Mouse (Mus musculus) stomach, embryonic 16.5 days (tissue): ENCODE results near the gene Ppfia4. TPM values are rescaled to one million over a fixed set of nuclear protein-coding genes. Genes with fewer than 3 reads are reported as not detected.

ENCODE experiments used
- ATAC-seq: fragments of 200-750 bp; cut with Nextera tagmentation; 2 replicates; pipeline ENCODE4 v1.8.0; 2017; ENCODE audit warnings: moderate number of reproducible peaks, moderate TSS enrichment; ENCODE audit not compliant: insufficient read depth, low FRiP score
- H3K27ac ChIP-seq: fragments of 300-500 bp; sonication (generic); 2 replicates; pipeline ENCODE4 v1.5.1; 2014; ENCODE audit warnings: low read length
- H3K27me3 ChIP-seq: fragments of 300-500 bp; sonication (generic); 2 replicates; pipeline ENCODE4 v1.6.1; 2014; ENCODE audit warnings: low read length, control low read depth, mixed read lengths; ENCODE audit not compliant: control insufficient read depth, insufficient read depth
- H3K36me3 ChIP-seq: fragments of 300-500 bp; sonication (generic); 2 replicates; pipeline ENCODE4 v1.6.1; 2014; ENCODE audit warnings: low read length; ENCODE audit not compliant: control insufficient read depth, insufficient read depth
- H3K4me1 ChIP-seq: fragments of 300-500 bp; sonication (generic); 2 replicates; pipeline ENCODE4 v1.6.1; 2014; ENCODE audit warnings: low read length, control low read depth, mixed read lengths; ENCODE audit not compliant: control insufficient read depth, insufficient read depth
- H3K4me2 ChIP-seq: fragments of 300-500 bp; sonication (generic); 2 replicates; pipeline ENCODE4 v1.6.1; 2014; ENCODE audit warnings: low read depth, low read length, mixed read lengths
- H3K4me3 ChIP-seq: fragments of 300-500 bp; sonication (generic); replicated peaks from 2 replicates; pipeline ENCODE4 v1.5.1; 2014; ENCODE audit warnings: mild to moderate bottlenecking, low read length
- H3K9ac ChIP-seq: fragments of 300-500 bp; sonication (generic); 2 replicates; pipeline ENCODE4 v1.6.1; 2014; ENCODE audit warnings: low read length
- H3K9me3 ChIP-seq: fragments of 300-500 bp; sonication (generic); replicated peaks from 2 replicates; pipeline ENCODE4 v1.6.1; 2016; ENCODE audit warnings: low read length, control low read depth; ENCODE audit not compliant: control insufficient read depth
- WGBS: fragments of 180-500 bp; shearing (Covaris S2); extraction: QIAGEN DNeasy Blood & Tissue Kit; methylation state at CpG from one replicate; pipeline ENCODE4 v1.1.7; 2014; 5-methylcytosine and 5-hydroxymethylcytosine counted together
- polyA plus RNA-seq: library from polyadenylated mRNA; unstranded; fragments of >200 nt; fragmentation: Nextera tagmentation; extraction: Ambion mirVana; gene quantifications from 2 replicates; pipeline ENCODE4 v1.2.1, GENCODE M21; 2015

Ppfia4 gene
- polyA plus RNA-seq, 1 experiment from 2014 or later, result 6.8 TPM

DNA sequence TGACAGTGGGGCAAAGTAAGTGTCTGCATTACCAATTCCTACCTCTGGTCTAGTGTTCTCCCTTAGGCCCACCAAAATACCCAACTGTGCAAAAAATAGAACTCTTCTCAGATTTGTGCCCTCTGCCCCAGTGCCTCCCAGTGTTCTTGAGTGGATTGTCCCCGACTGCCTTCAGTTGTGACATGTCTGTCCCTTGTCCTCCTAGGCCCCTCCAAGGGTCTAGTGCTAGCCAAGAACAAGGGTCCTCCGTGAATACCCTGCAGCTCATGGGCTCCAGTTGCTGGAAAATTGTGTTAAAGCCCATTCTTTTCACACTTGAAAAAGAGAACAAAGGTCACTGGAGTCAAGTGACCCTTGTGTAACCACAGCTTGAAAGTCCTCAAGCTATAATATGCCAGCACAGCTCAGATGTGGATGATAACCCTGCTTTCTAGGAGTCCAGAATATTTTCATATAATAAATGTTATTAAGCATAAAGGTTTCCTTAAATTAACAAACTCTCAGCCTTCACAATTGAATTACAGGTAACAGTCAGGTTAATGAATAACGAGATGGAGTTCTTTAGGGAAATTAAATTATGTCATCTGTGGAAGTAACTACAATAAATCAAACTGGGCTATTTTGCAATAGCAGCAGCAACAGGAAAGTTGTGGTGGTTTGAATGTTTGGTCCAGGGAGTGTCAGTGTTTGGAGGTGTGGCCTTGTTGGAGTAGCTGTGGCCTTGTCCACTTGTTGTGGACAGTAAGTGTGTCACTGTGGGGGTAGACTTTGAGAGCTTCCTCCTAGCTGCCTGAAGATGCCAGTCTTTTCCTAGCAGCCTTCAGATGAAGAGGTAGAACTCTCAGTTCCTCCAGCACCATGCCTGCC is 38.8 kb downstream of the Ppfia4 start:
- Histone ChIP-seq H3K4me1 (no peaks in the 10 kb centered on the region), H3K4me2 (no peak overlapping the region), H3K4me3 (no peak overlapping the region), H3K9ac (no peak overlapping the region), H3K9me3 (peaks cover 4% of the 10 kb centered on the region; the same call in 1 of the 2 replicates), H3K36me3 (no peaks in the 10 kb centered on the region), H3K27me3 (peaks cover 3% of the 10 kb centered on the region; the same call in 1 of the 2 replicates), H3K27ac (peak overlapping the region; percentile 11; the same call in 1 of the 2 replicates)
- WGBS, result 63% methylated on average over 3 of the region's 3 CpGs
- ATAC-seq, result no peak

DNA sequence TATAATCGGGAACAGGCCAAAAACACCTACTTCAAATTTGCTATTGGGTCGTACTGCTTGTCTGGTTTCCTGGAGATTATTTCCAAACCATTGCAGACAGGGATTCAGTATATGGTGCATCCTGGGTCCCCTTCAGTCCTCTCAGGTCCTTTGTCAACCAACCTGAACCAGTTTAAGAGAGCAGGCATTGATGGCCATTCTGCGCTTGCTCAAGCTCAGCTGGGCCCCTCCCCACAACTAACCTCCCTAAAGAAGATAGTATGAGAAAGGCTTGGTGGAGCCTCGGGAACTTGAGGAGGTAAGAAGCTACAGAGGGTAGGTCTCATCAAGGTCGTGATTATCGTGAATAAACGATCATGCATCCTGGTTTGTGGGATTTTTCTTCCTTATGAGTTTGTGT is 39.5 kb downstream of the Ppfia4 start:
- Histone ChIP-seq H3K36me3 (no peaks in the 10 kb centered on the region), H3K4me2 (no peak overlapping the region), H3K4me1 (no peaks in the 10 kb centered on the region), H3K27ac (no peak overlapping the region), H3K9me3 (peaks cover 4% of the 10 kb centered on the region; the same call in 1 of the 2 replicates), H3K27me3 (0 out of 2 replicates have a peak, but pooled peaks cover 3% of the 10 kb centered on the region), H3K9ac (no peak overlapping the region), H3K4me3 (no peak overlapping the region)
- no peak for ATAC-seq
- whole genome bisulfite sequencing, result 84% methylated on average over 7 of the region's 7 CpGs

DNA sequence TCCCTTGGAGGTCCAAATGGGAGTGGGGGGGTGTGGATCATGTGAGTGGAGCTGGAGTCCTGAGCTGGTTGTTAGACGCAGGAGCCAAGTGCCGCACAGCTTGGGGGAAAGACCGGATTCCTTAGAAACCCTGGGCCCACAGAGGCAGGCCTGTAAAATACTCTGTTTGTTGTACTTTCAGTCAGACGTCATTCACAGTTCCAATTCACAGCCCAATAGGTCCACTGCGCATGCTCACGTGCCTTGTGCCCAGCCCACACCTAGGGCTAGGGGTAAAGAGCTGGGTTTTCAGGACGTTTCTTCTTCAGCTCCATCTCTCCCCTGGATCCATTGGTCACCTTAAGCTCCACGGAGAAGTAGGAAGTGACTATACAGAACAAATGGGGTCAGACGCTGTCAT is 40.1 kb downstream of the Ppfia4 start:
- ATAC-seq, result no peak
- Histone ChIP-seq H3K4me1 (no peaks in the 10 kb centered on the region), H3K27me3 (no peaks in the 10 kb centered on the region), H3K27ac (no peak overlapping the region), H3K9ac (no peak overlapping the region), H3K4me2 (no peak overlapping the region), H3K9me3 (peaks cover 4% of the 10 kb centered on the region; the same call in 1 of the 2 replicates), H3K4me3 (no peak overlapping the region), H3K36me3 (no peaks in the 10 kb centered on the region)
- 58% methylated on average over 9 of the region's 9 CpGs for WGBS

DNA sequence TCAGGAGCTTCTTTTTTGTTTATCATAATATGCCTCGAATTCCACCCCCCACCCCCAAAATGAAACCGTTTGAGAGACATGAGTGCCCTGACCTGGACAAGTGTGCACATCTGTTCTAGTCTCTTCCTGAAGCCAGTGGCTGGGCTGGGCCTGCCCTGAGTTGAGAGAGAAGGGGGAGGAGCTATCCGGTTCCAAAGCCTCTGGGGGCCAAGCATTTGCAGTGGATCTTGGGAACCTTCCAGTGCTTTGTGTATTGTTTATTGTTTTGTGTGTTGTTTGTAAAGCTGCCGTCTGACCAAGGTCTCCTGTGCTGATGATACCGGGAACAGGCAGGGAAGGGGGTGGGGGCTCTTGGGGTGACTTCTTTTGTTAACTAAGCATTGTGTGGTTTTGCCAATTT is 40.7 kb downstream of the Ppfia4 start:
- Histone ChIP-seq H3K36me3 (no peaks in the 10 kb centered on the region), H3K9me3 (peaks cover 4% of the 10 kb centered on the region; the same call in 1 of the 2 replicates), H3K4me2 (no peak overlapping the region), H3K9ac (no peak overlapping the region), H3K27ac (no peak overlapping the region), H3K4me1 (no peaks in the 10 kb centered on the region), H3K27me3 (no peaks in the 10 kb centered on the region), H3K4me3 (no peak overlapping the region)
- WGBS, result 27% methylated on average over 5 of the region's 5 CpGs
- ATAC-seq, result no peak

DNA sequence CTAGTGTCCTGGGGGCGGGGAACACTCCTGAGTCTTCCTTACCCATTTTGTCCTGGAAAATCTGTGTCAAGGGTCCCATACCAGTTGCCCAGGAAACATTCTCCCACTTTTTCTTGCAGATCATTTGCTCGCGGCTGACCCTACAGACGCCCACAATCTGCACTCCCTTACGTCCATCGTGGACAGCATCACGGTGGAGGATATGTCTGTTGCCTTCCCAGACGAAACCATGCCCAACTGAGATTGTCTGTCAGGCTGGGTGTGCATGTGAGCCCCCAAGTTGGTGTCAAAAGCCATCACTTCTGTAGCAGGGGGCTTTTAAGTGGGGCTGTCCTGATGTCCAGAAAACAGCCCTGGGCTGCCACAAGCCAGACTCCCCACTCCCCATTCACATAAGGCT is 41.2 kb downstream of the Ppfia4 start:
- Histone ChIP-seq H3K36me3 (no peaks in the 10 kb centered on the region), H3K9ac (no peak overlapping the region), H3K4me1 (no peaks in the 10 kb centered on the region), H3K27me3 (no peaks in the 10 kb centered on the region), H3K4me2 (no peak overlapping the region), H3K4me3 (no peak overlapping the region), H3K9me3 (peaks cover 4% of the 10 kb centered on the region; the same call in 1 of the 2 replicates), H3K27ac (no peak overlapping the region)
- no peak for ATAC-seq
- 72% methylated on average over 8 of the region's 8 CpGs for WGBS

DNA sequence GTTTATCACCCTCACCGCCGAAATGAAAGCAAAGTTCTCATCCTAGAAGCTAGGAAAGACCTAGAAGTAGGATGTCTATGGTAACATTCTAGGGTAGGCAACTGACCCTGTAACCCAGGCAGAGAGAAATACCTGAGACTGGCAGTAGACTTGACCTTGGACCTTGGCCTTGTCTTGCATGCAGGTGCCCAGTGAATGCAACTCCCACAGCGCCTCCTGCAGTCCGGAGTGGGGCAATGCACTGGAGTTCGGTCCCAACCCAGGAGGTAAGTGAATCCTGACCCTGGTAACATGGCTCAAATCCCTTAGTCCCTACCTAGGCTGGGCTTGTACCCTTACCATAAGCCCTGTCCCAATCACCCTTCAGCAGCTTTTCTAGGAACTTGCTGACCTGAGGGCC is 41.8 kb downstream of the Ppfia4 start:
- WGBS, result 67% methylated on average over 5 of the region's 5 CpGs
- Histone ChIP-seq H3K9ac (no peak overlapping the region), H3K27me3 (no peaks in the 10 kb centered on the region)

DNA sequence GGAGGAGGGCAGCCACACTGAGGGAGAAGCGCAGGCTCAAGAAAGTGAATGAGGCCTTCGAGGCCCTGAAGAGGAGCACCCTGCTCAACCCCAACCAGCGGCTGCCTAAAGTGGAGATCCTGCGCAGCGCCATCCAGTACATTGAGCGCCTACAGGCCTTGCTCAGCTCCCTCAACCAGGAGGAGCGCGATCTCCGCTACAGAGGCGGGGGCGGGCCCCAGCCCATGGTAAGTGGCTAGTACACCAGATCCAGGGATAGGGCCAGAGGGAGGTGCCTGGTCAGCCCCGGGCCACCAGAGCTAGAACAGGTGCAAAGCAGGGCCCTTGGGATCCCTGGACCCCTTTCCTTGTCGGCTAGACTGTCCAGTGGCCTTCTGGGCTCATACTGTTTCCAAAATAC is 42.4 kb downstream of the Ppfia4 start:
- 89% methylated on average over 13 of the region's 13 CpGs for WGBS
- no peak overlapping the region for H3K4me2 ChIP-seq
- H3K4me3 ChIP-seq, result no peak overlapping the region
- no peak overlapping the region for H3K9ac ChIP-seq
- H3K27me3 ChIP-seq, result no peaks in the 10 kb centered on the region
- H3K36me3 ChIP-seq, result no peaks in the 10 kb centered on the region
- H3K9me3 ChIP-seq, result no peaks in the 10 kb centered on the region
- no peak for ATAC-seq
- no peak overlapping the region for H3K27ac ChIP-seq
- H3K4me1 ChIP-seq, result no peaks in the 10 kb centered on the region

More for the DNA sequence above, 41.8 kb downstream of the Ppfia4 start:
- peaks cover 3% of the 10 kb centered on the region; the same call in 1 of the 2 replicates for H3K9me3 ChIP-seq
- H3K4me2 ChIP-seq, result no peak overlapping the region
- ATAC-seq, result no peak
- no peak overlapping the region for H3K4me3 ChIP-seq
- H3K27ac ChIP-seq, result no peak overlapping the region
- no peaks in the 10 kb centered on the region for H3K4me1 ChIP-seq
- no peaks in the 10 kb centered on the region for H3K36me3 ChIP-seq

DNA sequence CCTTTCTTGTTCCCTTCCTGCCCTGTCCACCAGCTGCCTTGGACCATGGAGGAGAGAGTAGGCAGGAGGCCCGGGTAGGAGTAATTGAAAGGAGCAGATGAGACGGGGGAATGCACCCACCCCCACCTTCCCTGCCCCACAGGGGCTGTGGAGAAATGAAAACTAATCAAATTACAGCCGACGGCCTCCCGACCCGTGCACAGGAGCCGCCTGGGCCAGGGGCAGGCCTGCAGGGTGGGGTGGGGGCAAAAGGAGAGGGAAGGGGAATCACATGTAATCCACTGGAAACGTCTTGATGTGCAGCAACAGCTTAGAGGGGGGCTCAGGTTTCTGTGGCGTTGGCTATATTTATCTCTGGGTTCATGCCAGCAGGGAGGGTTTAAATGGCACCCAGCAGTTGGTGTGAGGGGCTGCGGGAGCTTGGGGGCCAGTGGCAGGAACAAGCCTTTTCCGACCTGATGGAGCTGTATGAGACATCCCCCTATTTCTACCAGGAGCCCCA is 43.1 kb downstream of the Ppfia4 start, which contains the start of gene Myog:
Gene Myog, plus strand, starts transcription at position 392 of the 502 bp plus-strand sequence.
- Histone ChIP-seq H3K27me3 (no peaks in the 10 kb centered on the region; the same call in 1 of the 2 replicates), H3K9ac (no peak within 1 kb of the TSS), H3K9me3 (no peaks in the 10 kb centered on the region), H3K4me2 (no peak within 1 kb of the TSS), H3K4me3 (no peak within 1 kb of the TSS), H3K27ac (no peak within 1 kb of the TSS), H3K36me3 (no peaks in the 10 kb centered on the region), H3K4me1 (no peaks in the 10 kb centered on the region)
- WGBS, result 38% methylated on average over 11 of the region's 11 CpGs
- no peak for ATAC-seq

DNA sequence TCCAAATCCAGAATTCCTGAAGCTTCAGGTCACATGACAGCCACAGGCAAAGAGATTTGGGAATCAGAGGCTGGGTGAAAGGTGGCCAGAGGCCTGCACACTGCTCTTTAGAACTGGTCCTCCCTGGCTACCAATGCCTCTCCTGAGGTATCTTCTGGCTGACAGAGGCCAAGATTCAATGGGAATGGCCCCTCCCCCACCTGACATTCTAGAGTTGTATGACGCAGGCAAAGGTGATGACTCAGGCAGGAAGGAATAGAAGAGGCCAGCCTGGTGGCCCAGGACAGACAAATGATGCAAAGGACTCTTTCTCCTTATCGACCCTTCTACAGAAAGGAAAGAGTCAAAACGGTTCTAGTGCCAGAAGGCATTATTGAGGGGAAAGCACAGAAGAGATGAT is 44.5 kb downstream of the Ppfia4 start:
- WGBS, result 54% methylated on average over 3 of the region's 3 CpGs
- ATAC-seq, result no peak
- H3K27ac ChIP-seq, result no peak overlapping the region

More for the DNA sequence above, 44.5 kb downstream of the Ppfia4 start:
- Histone ChIP-seq H3K9ac (no peak overlapping the region), H3K4me2 (no peak overlapping the region), H3K4me1 (no peaks in the 10 kb centered on the region), H3K4me3 (no peak overlapping the region), H3K27me3 (no peaks in the 10 kb centered on the region; the same call in 1 of the 2 replicates), H3K9me3 (no peaks in the 10 kb centered on the region), H3K36me3 (no peaks in the 10 kb centered on the region)
